Mouse (Mus musculus) kidney, adult 2 months (tissue): ENCODE results near the gene Uap1l1. TPM values are rescaled to one million over a fixed set of nuclear protein-coding genes. Genes with fewer than 3 reads are reported as not detected.

Experiments
- DNase-seq: peaks from one replicate; pipeline ENCODE4 v3.0.0; 2021
- H3K27ac ChIP-seq: fragments of 200-500 bp; 2 replicates; pipeline ENCODE4 v1.5.1; 2012; ENCODE audit warnings: low read depth, low read length, control low read depth, inconsistent platforms; ENCODE audit not compliant: insufficient read depth
- H3K27me3 ChIP-seq: fragments of 200-500 bp; replicated peaks from 2 replicates; pipeline ENCODE4 v1.6.1; 2012; ENCODE audit warnings: mild to moderate bottlenecking, moderate library complexity, low read length, inconsistent platforms; ENCODE audit not compliant: control insufficient read depth, insufficient read depth
- H3K36me3 ChIP-seq: fragments of 200-500 bp; 2 replicates; pipeline ENCODE4 v1.6.1; 2012; ENCODE audit warnings: mild to moderate bottlenecking, moderate library complexity, low read length, inconsistent platforms; ENCODE audit not compliant: control insufficient read depth, insufficient read depth
- H3K4me1 ChIP-seq: fragments of 200-500 bp; 2 replicates; pipeline ENCODE4 v1.6.1; 2011; ENCODE audit warnings: low read length; ENCODE audit not compliant: control insufficient read depth, insufficient read depth
- H3K4me3 ChIP-seq: fragments of 200-500 bp; 2 replicates; pipeline ENCODE4 v1.5.1; 2011; ENCODE audit warnings: mild to moderate bottlenecking, low read depth, low read length, control low read depth; ENCODE audit not compliant: insufficient read depth
- CTCF ChIP-seq: fragments of 200-500 bp; conservative IDR thresholded peaks from 2 replicates; pipeline ENCODE4 v1.5.1; 2011; ENCODE audit warnings: low read depth, mild to moderate bottlenecking, control low read depth, low read length, moderate library complexity, mixed read lengths; ENCODE audit not compliant: insufficient read depth, insufficient read length
- POLR2A ChIP-seq: fragments of 200-500 bp; IDR thresholded peaks from one replicate; pipeline ENCODE4 v1.6.1; 2011; ENCODE audit warnings: low read depth, low read length, control low read depth
- WGBS: fragments of 180-500 bp; shearing (Covaris S2); methylation state at CpG from one replicate; pipeline ENCODE4 v1.1.7; 2018; 5-methylcytosine and 5-hydroxymethylcytosine counted together
- polyA plus RNA-seq: library from polyadenylated mRNA; depleted of rRNA; stranded (reverse); fragments of >200 nt; gene quantifications from 2 replicates; pipeline ENCODE4 v1.2.3, GENCODE M21; 2012

Uap1l1 gene
- polyA plus RNA-seq, 1 experiment = 125 TPM

DNA sequence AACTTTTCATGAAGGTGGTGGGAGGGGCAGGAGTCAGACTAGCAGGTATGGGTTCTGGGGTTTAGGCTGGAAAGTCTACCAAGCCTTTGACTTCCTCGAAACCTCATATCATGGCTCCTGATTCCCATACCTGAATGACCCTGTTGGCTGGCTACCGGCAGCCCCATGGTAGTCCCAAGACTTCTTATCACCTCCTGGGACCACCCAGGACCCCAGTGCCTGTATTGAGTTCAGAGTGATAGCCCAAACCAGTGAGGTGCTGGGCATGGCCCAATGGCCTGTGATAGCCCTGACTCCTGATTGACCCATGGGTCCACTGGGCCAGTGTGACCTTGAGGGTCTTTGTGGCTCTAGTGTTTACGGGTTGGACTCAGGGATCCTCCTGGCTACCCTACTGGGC lies 14.8 kb downstream of the Uap1l1 start:
- peaks cover 1% of the 10 kb centered on the region for H3K36me3 ChIP-seq
- 95% methylated on average over 3 of the region's 3 CpGs for WGBS

DNA sequence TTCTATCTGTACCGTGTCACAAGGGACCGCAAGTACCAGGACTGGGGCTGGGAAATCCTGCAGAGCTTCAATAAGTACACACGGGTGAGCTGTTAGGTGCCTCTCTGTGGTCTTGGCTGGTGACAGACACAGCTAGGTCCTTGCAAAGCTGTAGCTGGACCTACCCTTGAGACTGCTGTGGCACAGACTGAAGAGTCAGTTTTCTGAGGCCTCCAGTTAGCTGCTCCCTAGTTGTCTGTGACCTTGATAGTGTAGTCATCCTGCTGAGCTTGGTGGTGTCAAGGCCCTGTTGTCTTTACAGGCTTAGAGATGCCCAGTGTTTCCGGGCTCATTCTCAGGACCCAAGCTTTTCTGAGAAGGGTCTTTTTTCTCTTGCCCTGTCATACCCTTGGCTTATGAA lies 16.0 kb downstream of the Uap1l1 start:
- H3K27ac ChIP-seq = no peak overlapping the region
- no peak overlapping the region for H3K4me3 ChIP-seq
- 97% methylated on average over 4 of the region's 4 CpGs for WGBS
- H3K36me3 ChIP-seq = peaks cover 1% of the 10 kb centered on the region
- H3K4me1 ChIP-seq = no peaks in the 10 kb centered on the region
- TF ChIP-seq POLR2A = no peak
- no peak for TF ChIP-seq CTCF
- DNase-seq = no peak
- H3K27me3 ChIP-seq = no peaks in the 10 kb centered on the region

More for the DNA sequence above, 14.8 kb downstream of the Uap1l1 start:
- TF ChIP-seq CTCF (no peak), POLR2A (no peak)
- H3K27ac ChIP-seq = no peak overlapping the region
- peaks cover 6% of the 10 kb centered on the region; the same call in 1 of the 2 replicates for H3K4me1 ChIP-seq
- DNase-seq = no peak
- no peaks in the 10 kb centered on the region for H3K27me3 ChIP-seq
- no peak overlapping the region for H3K4me3 ChIP-seq

DNA sequence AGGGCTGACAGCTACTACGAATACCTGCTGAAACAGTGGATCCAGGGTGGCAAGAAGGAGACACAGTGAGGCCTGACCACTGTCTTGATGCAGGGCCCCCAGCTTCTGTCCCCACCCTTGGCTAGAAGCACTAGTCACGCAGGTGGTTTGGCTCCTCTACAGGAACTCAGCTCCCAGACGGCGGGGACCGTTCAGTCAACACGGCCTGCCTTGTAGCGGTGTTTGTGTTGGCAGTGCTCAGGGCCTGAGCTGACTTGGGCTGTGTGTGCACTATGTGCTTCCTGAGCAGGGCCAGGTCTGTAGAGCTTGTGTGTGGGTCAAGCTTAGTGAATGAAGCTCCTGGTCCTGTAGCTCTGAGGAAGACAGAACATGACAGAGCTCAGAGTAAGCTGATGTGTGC lies 17.3 kb downstream of the Uap1l1 start:
- no peak overlapping the region for H3K27ac ChIP-seq
- no peak for TF ChIP-seq POLR2A
- TF ChIP-seq CTCF = no peak
- DNase-seq = no peak
- H3K4me3 ChIP-seq = no peak overlapping the region
- H3K27me3 ChIP-seq = no peaks in the 10 kb centered on the region
- WGBS = 75% methylated on average over 7 of the region's 7 CpGs
- no peaks in the 10 kb centered on the region for H3K4me1 ChIP-seq
- peaks cover 1% of the 10 kb centered on the region for H3K36me3 ChIP-seq

DNA sequence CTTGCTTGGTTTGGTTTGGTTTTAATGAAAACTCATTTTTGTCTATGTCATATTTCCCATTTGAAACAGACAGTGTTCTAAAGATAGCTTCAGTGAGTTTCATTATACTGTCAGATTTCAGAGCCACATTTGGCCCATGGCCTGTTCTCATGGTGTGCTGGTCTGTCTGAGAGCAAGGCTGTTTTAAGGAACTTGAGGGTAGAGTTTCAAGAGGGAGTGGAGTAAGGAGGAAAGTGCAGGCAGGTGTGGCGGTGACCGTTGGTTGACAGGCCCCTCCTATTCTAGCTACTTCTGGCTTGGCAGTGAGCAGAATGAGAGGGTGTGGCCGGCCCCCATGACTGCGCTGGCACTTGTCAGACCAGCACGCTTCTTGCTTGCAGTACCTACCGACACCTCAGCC lies 27.2 kb downstream of the Uap1l1 start:
- DNase-seq = no peak
- no peak overlapping the region for H3K27ac ChIP-seq
- H3K27me3 ChIP-seq = no peaks in the 10 kb centered on the region
- H3K36me3 ChIP-seq = no peaks in the 10 kb centered on the region; the same call in 1 of the 2 replicates
- no peak for TF ChIP-seq POLR2A
- TF ChIP-seq CTCF = no peak
- peaks cover 4% of the 10 kb centered on the region; the same call in 1 of the 2 replicates for H3K4me1 ChIP-seq
- H3K4me3 ChIP-seq = no peak overlapping the region
- 87% methylated on average over 6 of the region's 6 CpGs for WGBS

DNA sequence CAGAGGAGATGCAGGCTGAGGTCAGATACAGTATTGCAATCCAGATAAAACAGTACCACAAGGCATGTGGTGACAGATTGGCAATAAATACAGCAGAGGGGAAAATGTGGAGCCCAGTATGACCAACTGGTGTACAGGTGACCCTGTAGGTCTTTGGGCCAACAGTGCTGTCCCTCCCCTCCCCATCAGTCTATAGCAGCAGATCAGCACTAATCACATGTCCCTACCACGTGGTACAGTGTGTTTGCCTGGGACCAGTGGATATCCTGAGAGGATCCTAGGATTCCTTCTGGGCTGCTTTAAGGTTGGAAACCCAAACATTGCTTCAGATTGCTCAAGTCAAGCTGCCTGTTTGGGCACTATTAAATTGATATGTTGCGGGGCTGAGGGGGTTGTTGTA lies 31.9 kb downstream of the Uap1l1 start:
- no peak for DNase-seq
- Histone ChIP-seq H3K27me3 (no peaks in the 10 kb centered on the region), H3K27ac (no peak overlapping the region), H3K4me1 (peaks cover 12% of the 10 kb centered on the region; the same call in 1 of the 2 replicates), H3K36me3 (no peaks in the 10 kb centered on the region), H3K4me3 (no peak overlapping the region)
- 82% methylated on average over 2 of the region's 2 CpGs for WGBS
- TF ChIP-seq POLR2A (no peak), CTCF (no peak)

DNA sequence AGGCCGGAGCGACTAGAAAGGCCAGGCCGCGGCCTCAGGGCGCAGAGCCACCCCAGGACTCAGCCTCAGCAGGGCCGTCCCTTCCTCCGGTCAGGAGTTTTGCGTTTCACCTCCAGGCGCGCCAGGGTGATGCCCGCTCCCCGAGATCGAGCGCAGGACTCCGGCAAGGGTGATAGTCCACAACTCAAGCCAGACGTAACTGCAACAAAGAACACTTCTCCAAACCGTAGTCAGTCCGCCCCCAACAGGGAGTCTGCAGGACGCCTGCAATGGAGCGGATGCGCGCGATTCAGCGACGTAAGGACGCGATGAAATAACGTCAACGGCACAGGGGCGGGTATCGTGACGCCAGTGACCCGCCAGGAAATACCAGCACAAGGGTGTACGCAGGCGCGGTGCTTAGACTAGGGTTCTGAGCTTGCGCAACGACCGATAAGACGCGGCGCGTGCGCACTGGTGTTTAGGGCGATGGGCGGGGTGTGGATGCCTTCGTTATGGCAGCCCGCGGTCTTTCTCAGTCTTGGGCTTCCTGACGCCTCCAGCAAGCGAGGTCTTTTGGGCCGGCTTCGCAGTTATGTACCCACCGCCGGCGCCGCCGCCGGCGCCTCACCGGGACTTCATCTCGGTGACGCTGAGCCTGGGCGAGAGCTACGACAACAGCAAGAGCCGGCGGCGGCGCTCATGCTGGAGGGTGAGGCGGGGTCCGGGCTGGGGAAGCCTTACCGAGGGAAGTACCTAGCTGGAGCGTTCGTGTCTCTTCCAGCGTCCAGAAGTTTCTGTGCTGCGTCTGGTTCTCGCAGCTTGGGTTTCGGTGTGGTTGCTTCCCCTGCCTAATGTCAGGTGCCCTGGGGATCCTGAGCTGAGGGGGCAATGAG lies 33.0 kb downstream of the Uap1l1 start, which contains the start of gene Man1b1:
Gene Man1b1 (plus strand): TSS at position 53 of the 875 bp plus-strand sequence.
- peaks cover 12% of the 10 kb centered on the region; the same call in 1 of the 2 replicates for H3K4me1 ChIP-seq
- no peaks in the 10 kb centered on the region for H3K27me3 ChIP-seq
- peak within 1 kb of the TSS; percentile 52; the same call in 1 of the 2 replicates for H3K27ac ChIP-seq
- no peaks in the 10 kb centered on the region for H3K36me3 ChIP-seq
- DNase-seq = peak; percentile 100
- TF ChIP-seq CTCF (no peak), POLR2A (peak; percentile 62)
- under 1% methylated on average over 78 of the region's 78 CpGs for WGBS
- H3K4me3 ChIP-seq = peak within 1 kb of the TSS; percentile 83

DNA sequence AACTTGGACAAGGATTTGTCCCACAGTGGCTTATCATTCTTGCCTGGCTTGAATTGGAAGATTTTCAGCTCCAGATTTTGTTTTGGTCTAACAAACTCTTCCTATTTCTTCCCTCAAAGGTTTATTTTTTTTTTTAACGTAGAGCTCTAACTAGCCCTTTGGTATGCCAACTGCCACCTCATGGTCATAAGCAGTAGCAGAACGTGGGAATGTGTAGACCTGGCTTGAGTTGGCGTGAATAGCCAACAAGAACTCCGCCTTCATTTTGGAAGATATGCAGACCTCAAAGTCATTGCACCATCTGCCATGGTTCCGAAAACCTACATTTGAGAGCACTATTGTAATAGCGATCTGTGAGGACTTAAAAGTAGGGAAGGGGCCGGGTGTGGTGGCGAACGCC lies 34.0 kb downstream of the Uap1l1 start:
- DNase-seq = no peak
- H3K27ac ChIP-seq = no peak overlapping the region
- H3K27me3 ChIP-seq = no peaks in the 10 kb centered on the region
- H3K4me1 ChIP-seq = peaks cover 12% of the 10 kb centered on the region; the same call in 1 of the 2 replicates
- H3K36me3 ChIP-seq = no peaks in the 10 kb centered on the region
- H3K4me3 ChIP-seq = no peak overlapping the region
- TF ChIP-seq CTCF (no peak), POLR2A (no peak)
- WGBS = 50% methylated on average over 9 of the region's 9 CpGs
